Mouse (Mus musculus): ENCODE measurements around the gene Pfkfb1. TPM values are rescaled to one million over a fixed set of nuclear protein-coding genes. Genes with fewer than 3 reads are reported as not detected.

Pfkfb1 gene
- total and polyA plus RNA-seq, 3 experiments = 7.5 to 12.4 (median 7.6) TPM

Other genes with a start within 250 kb of the Pfkfb1 start
- gene Tmem29, start 129.1 kb upstream of the Pfkfb1 start, total RNA-seq (2012; rRNA removed) = 13.0 and 17.9 TPM in 2 replicates
- gene Tmem29, start 129.1 kb upstream of the Pfkfb1 start, total RNA-seq (2014; rRNA removed) = 57.0 and 57.2 TPM in 2 replicates
- 38.3 and 45.0 TPM in 2 replicates for gene Tmem29, start 129.1 kb upstream of the Pfkfb1 start, polyA plus RNA-seq (2012; ENCODE audit: insufficient read length, low read depth)
- gene Alas2, start 40.9 kb upstream of the Pfkfb1 start, total RNA-seq (2012; rRNA removed) = 0.30 and 0.88 TPM in 2 replicates
- gene Alas2, start 40.9 kb upstream of the Pfkfb1 start, total RNA-seq (2014; rRNA removed) = not detected in 2 replicates
- 0.16 TPM in 1 of 2 replicates, not detected in the other for gene Alas2, start 40.9 kb upstream of the Pfkfb1 start, polyA plus RNA-seq (2012; ENCODE audit: insufficient read length, low read depth)
- 8.0 and 10.5 TPM in 2 replicates for gene Apex2, start 1.6 kb downstream of the Pfkfb1 start, total RNA-seq (2012; rRNA removed)
- gene Apex2, start 1.6 kb downstream of the Pfkfb1 start, total RNA-seq (2014; rRNA removed) = 9.5 and 9.6 TPM in 2 replicates
- 15.0 and 15.6 TPM in 2 replicates for gene Apex2, start 1.6 kb downstream of the Pfkfb1 start, polyA plus RNA-seq (2012; ENCODE audit: insufficient read length, low read depth)
- gene Tro, start 69.4 kb downstream of the Pfkfb1 start, total RNA-seq (2012; rRNA removed) = 0.13 and 0.21 TPM in 2 replicates
- not detected in 2 replicates for gene Tro, start 69.4 kb downstream of the Pfkfb1 start, total RNA-seq (2014; rRNA removed)
- gene Tro, start 69.4 kb downstream of the Pfkfb1 start, polyA plus RNA-seq (2012; ENCODE audit: insufficient read length, low read depth) = not detected in 2 replicates
- gene Maged2, start 226.1 kb downstream of the Pfkfb1 start, total RNA-seq (2012; rRNA removed) = 13.5 and 15.4 TPM in 2 replicates
- gene Maged2, start 226.1 kb downstream of the Pfkfb1 start, total RNA-seq (2014; rRNA removed) = 22.0 and 27.7 TPM in 2 replicates
- 13.3 and 14.7 TPM in 2 replicates for gene Maged2, start 226.1 kb downstream of the Pfkfb1 start, polyA plus RNA-seq (2012; ENCODE audit: insufficient read length, low read depth)

Measured in CH12.LX (cell line).